In the genomic region with DNA sequence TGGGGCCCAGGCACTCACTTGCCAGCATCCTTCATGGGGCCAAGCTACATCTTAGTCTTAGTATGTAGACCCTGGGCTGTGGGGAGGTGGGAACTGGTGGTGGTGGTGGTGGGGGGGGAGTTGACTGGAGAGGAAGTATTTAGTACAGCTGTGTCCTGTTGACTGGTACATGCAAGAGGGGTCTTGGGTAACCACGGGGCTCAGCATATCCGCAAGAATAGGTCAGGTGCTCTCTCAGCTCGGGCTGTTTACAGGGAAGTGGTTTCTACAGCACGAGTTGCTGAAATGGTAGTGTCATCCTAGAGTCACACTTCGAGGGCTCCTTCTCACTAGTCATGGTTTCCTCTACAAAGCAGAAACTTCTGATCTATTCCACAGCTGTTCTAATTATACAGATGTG, we compare ENCODE assay signal across 15 mouse cellular contexts. TPM values are rescaled to one million over a fixed set of nuclear protein-coding genes. Genes with fewer than 3 reads are reported as not detected.
DNase-seq lines count a peak whose midpoint lies in the region; ATAC-seq and TF ChIP-seq lines count a peak whose summit lies in the region.
"Had no signal": no experiment of that assay in that cellular context is flagged by ENCODE, and none has a peak within 500 bp of the region (broad histone marks: within the 10 kb centered on the region; RNA-seq: fewer than 3 reads in every experiment).

No protein-coding gene starts in this region.

- no peaks in the 10 kb centered on the region for H3K27me3 ChIP-seq in lung, embryonic 14.5 days (ENCODE audit: insufficient read depth, low read length)
- no peaks in the 10 kb centered on the region for H3K27me3 ChIP-seq in lung, postnatal 0 days (replicated peaks; ENCODE audit: insufficient read depth, low read length)
- no peaks in the 10 kb centered on the region for H3K27me3 ChIP-seq in small intestine, adult 2 months (ENCODE audit: control insufficient read depth, insufficient read depth, low read length)
- no peaks in the 10 kb centered on the region for H3K27me3 ChIP-seq in kidney, embryonic 16.5 days (ENCODE audit: insufficient read depth, low read length)
- H3K27me3 ChIP-seq in forebrain, embryonic 15.5 days: no peaks in the 10 kb centered on the region
- H3K27me3 ChIP-seq: limb, embryonic 13.5 days had no signal

- H3K4me2 ChIP-seq in lung, embryonic 14.5 days: no peak overlapping the region
- H3K4me2 ChIP-seq in lung, postnatal 0 days (replicated peaks; ENCODE audit: low read depth, low read length): no peak overlapping the region
- H3K4me2 ChIP-seq in kidney, embryonic 16.5 days (replicated peaks; ENCODE audit: low read depth, low read length): no peak overlapping the region
- H3K4me2 ChIP-seq in forebrain, embryonic 15.5 days (replicated peaks): no peak overlapping the region
- H3K4me2 ChIP-seq: limb, embryonic 13.5 days had no signal

- 70% methylated on average over 5 of the region's 5 CpGs for WGBS in lung, embryonic 14.5 days
- 44% methylated on average over 5 of the region's 5 CpGs for WGBS in lung, adult 2 months
- WGBS in lung, postnatal 0 days: 58% methylated on average over 5 of the region's 5 CpGs
- 69% methylated on average over 5 of the region's 5 CpGs for WGBS in small intestine, adult 2 months
- 76% methylated on average over 5 of the region's 5 CpGs for WGBS in kidney, embryonic 16.5 days
- 92% methylated on average over 5 of the region's 5 CpGs for WGBS in forebrain, embryonic 15.5 days

- no peak for TF ChIP-seq POLR2A in lung, adult 2 months (IDR thresholded peaks at IDR 0.05; ENCODE audit: borderline replicate concordance, extremely low read depth, low read depth, low read length)
- no peak for TF ChIP-seq POLR2A in small intestine, adult 2 months (IDR thresholded peaks at IDR 0.05; ENCODE audit: low read depth, low read length)

- no peak for ATAC-seq in lung, embryonic 14.5 days (ENCODE audit: insufficient read depth)
- peak; percentile 58 for ATAC-seq in lung, postnatal 0 days
- ATAC-seq in kidney, embryonic 16.5 days (ENCODE audit: low FRiP score, low TSS enrichment): no peak
- ATAC-seq in forebrain, embryonic 15.5 days (replicated peaks): no peak

- DNase-seq in lung, embryonic 14.5 days: peak; percentile 3
- no peak for DNase-seq in lung, adult 2 months
- peak; percentile 40 for DNase-seq in lung, postnatal 0 days (ENCODE audit: low spot score)
- no peak for DNase-seq in embryo, embryonic 9.5 days (ENCODE audit: extremely low spot score)
- no peak for DNase-seq in urinary bladder, adult 18-20 months (ENCODE audit: low spot score in 2 of 2)
- DNase-seq: cerebellum, adult 9-11 months; gastrocnemius, postnatal 14 days; heart, postnatal 14 days had no signal

- H3K36me3 ChIP-seq in lung, embryonic 14.5 days (ENCODE audit: insufficient read depth): no peaks in the 10 kb centered on the region
- no peaks in the 10 kb centered on the region for H3K36me3 ChIP-seq in lung, postnatal 0 days (ENCODE audit: insufficient read depth, low read length)
- no peaks in the 10 kb centered on the region for H3K36me3 ChIP-seq in small intestine, adult 2 months (ENCODE audit: control insufficient read depth, insufficient read depth, low read length)
- no peaks in the 10 kb centered on the region for H3K36me3 ChIP-seq in kidney, embryonic 16.5 days (ENCODE audit: insufficient read depth, low read length)
- no peaks in the 10 kb centered on the region for H3K36me3 ChIP-seq in forebrain, embryonic 15.5 days
- H3K36me3 ChIP-seq: limb, embryonic 13.5 days had no signal

- H3K4me3 ChIP-seq in lung, embryonic 14.5 days (ENCODE audit: low read depth, low read length): no peak overlapping the region
- H3K4me3 ChIP-seq in lung, adult 2 months (replicated peaks; ENCODE audit: extremely low read depth, low read depth, low read length): no peak overlapping the region
- H3K4me3 ChIP-seq in lung, postnatal 0 days (ENCODE audit: low read depth, low read length): no peak overlapping the region
- no peak overlapping the region for H3K4me3 ChIP-seq in small intestine, adult 2 months (ENCODE audit: low read depth, low read length)
- no peak overlapping the region for H3K4me3 ChIP-seq in kidney, embryonic 16.5 days (ENCODE audit: low read length)
- no peak overlapping the region for H3K4me3 ChIP-seq in forebrain, embryonic 15.5 days
- H3K4me3 ChIP-seq: erythroblast, embryonic 14.5 days; limb, embryonic 13.5 days; myocyte had no signal

- TF ChIP-seq CTCF in lung, embryonic 14.5 days (IDR thresholded peaks at IDR 0.05; ENCODE audit: low read depth): no peak
- no peak for TF ChIP-seq CTCF in lung, adult 2 months (IDR thresholded peaks at IDR 0.05; ENCODE audit: insufficient read depth, low read length)
- TF ChIP-seq CTCF in lung, postnatal 0 days (IDR thresholded peaks at IDR 0.05): no peak
- TF ChIP-seq CTCF in small intestine, adult 2 months (IDR thresholded peaks at IDR 0.05; ENCODE audit: extremely low read depth, insufficient read length, insufficient replicate concordance, low read depth, low read length): no peak

- TF ChIP-seq EP300 in lung, postnatal 0 days (IDR thresholded peaks at IDR 0.05): no peak

- no peak overlapping the region for H3K27ac ChIP-seq in lung, embryonic 14.5 days (ENCODE audit: low read depth)
- H3K27ac ChIP-seq in lung, postnatal 0 days (ENCODE audit: low read length): no peak overlapping the region
- peak overlapping the region; percentile 77 for H3K27ac ChIP-seq in small intestine, adult 2 months (ENCODE audit: insufficient read depth, low read depth, low read length)
- H3K27ac ChIP-seq in kidney, embryonic 16.5 days (ENCODE audit: low read length): no peak overlapping the region
- no peak overlapping the region for H3K27ac ChIP-seq in forebrain, embryonic 15.5 days (replicated peaks)
- H3K27ac ChIP-seq: kidney, postnatal 0 days; limb, embryonic 13.5 days had no signal

- no peaks in the 10 kb centered on the region for H3K4me1 ChIP-seq in lung, embryonic 14.5 days (ENCODE audit: insufficient read depth)
- no peaks in the 10 kb centered on the region for H3K4me1 ChIP-seq in lung, adult 2 months (ENCODE audit: control insufficient read depth, insufficient read depth, low read length)
- no peaks in the 10 kb centered on the region for H3K4me1 ChIP-seq in lung, postnatal 0 days (ENCODE audit: insufficient read depth, low read depth, low read length)
- H3K4me1 ChIP-seq in small intestine, adult 2 months (ENCODE audit: control insufficient read depth, insufficient read depth, insufficient read length, low read length): peaks cover 11% of the 10 kb centered on the region; the same call in 1 of the 2 replicates
- peaks cover 5% of the 10 kb centered on the region; the same call in 1 of the 2 replicates for H3K4me1 ChIP-seq in kidney, embryonic 16.5 days (ENCODE audit: insufficient read depth, low read length)
- H3K4me1 ChIP-seq in forebrain, embryonic 15.5 days: no peaks in the 10 kb centered on the region
- H3K4me1 ChIP-seq: limb, embryonic 13.5 days had no signal

- no peak overlapping the region for H3K9ac ChIP-seq in lung, embryonic 14.5 days
- H3K9ac ChIP-seq in lung, postnatal 0 days (replicated peaks; ENCODE audit: low read depth): no peak overlapping the region
- H3K9ac ChIP-seq in kidney, embryonic 16.5 days (replicated peaks; ENCODE audit: low read length): no peak overlapping the region
- H3K9ac ChIP-seq in forebrain, embryonic 15.5 days (replicated peaks): no peak overlapping the region
- H3K9ac ChIP-seq: limb, embryonic 13.5 days had no signal

- no peaks in the 10 kb centered on the region for H3K9me3 ChIP-seq in lung, embryonic 14.5 days (ENCODE audit: low read depth, low read length)
- H3K9me3 ChIP-seq in lung, postnatal 0 days (ENCODE audit: low read length): no peaks in the 10 kb centered on the region
- H3K9me3 ChIP-seq in kidney, embryonic 16.5 days (ENCODE audit: low read length): no peaks in the 10 kb centered on the region
- H3K9me3 ChIP-seq in forebrain, embryonic 15.5 days: no peaks in the 10 kb centered on the region
- H3K9me3 ChIP-seq: limb, embryonic 13.5 days had no signal

RNA-seq across cellular contexts. Expression of a gene that starts 5.3 kb away (rescaled TPM):
- not detected in 2 replicates for polyA plus RNA-seq in lung, embryonic 14.5 days (2014; fragmentation: Nextera tagmentation; extraction: Ambion mirVana)
- not detected in 2 replicates for polyA plus RNA-seq in lung, adult 2 months (2012; rRNA removed)
- polyA plus RNA-seq in lung, postnatal 0 days (2015; fragmentation: Nextera tagmentation; extraction: Ambion mirVana): not detected in 2 replicates
- not detected in 2 replicates for polyA plus RNA-seq in small intestine, adult 2 months (2012; rRNA removed)
- not detected in 2 replicates for polyA plus RNA-seq in kidney, embryonic 16.5 days (2015; fragmentation: Nextera tagmentation; extraction: Ambion mirVana)
- not detected in 2 replicates for polyA plus RNA-seq in forebrain, embryonic 15.5 days (2015; fragmentation: Nextera tagmentation; extraction: Ambion mirVana)
- polyA plus RNA-seq: erythroblast, embryonic 14.5 days; kidney, postnatal 0 days; limb, embryonic 13.5 days; myocyte had no signal

RNA-seq across cellular contexts. Expression of a gene that starts 9.0 kb away (rescaled TPM):
- polyA plus RNA-seq in lung, embryonic 14.5 days (2014; fragmentation: Nextera tagmentation; extraction: Ambion mirVana): 0.33 and 0.51 TPM in 2 replicates
- polyA plus RNA-seq in lung, adult 2 months (2012; rRNA removed): 4.3 and 5.7 TPM in 2 replicates
- polyA plus RNA-seq in lung, postnatal 0 days (2015; fragmentation: Nextera tagmentation; extraction: Ambion mirVana): 3.6 and 11.2 TPM in 2 replicates
- polyA plus RNA-seq in small intestine, adult 2 months (2012; rRNA removed): 3.6 and 5.0 TPM in 2 replicates
- 0.48 and 0.50 TPM in 2 replicates for polyA plus RNA-seq in kidney, embryonic 16.5 days (2015; fragmentation: Nextera tagmentation; extraction: Ambion mirVana)
- 1.2 and 1.5 TPM in 2 replicates for polyA plus RNA-seq in forebrain, embryonic 15.5 days (2015; fragmentation: Nextera tagmentation; extraction: Ambion mirVana)
- polyA plus RNA-seq: myocyte had no signal

RNA-seq across cellular contexts. Expression of a gene that starts 22.2 kb away (rescaled TPM):
- 0.59 and 1.3 TPM in 2 replicates for polyA plus RNA-seq in lung, embryonic 14.5 days (2014; fragmentation: Nextera tagmentation; extraction: Ambion mirVana)
- polyA plus RNA-seq in lung, adult 2 months (2012; rRNA removed): 2.6 and 3.2 TPM in 2 replicates
- polyA plus RNA-seq in lung, postnatal 0 days (2015; fragmentation: Nextera tagmentation; extraction: Ambion mirVana): 1.7 and 15.8 TPM in 2 replicates
- polyA plus RNA-seq in small intestine, adult 2 months (2012; rRNA removed): 2.6 and 10.0 TPM in 2 replicates
- polyA plus RNA-seq in kidney, embryonic 16.5 days (2015; fragmentation: Nextera tagmentation; extraction: Ambion mirVana): 0.60 and 0.85 TPM in 2 replicates
- polyA plus RNA-seq in forebrain, embryonic 15.5 days (2015; fragmentation: Nextera tagmentation; extraction: Ambion mirVana): 0.40 and 0.46 TPM in 2 replicates
- polyA plus RNA-seq: erythroblast, embryonic 14.5 days; myocyte had no signal

RNA-seq across cellular contexts. Expression of a gene that starts 47.3 kb away (rescaled TPM):
- polyA plus RNA-seq in lung, embryonic 14.5 days (2014; fragmentation: Nextera tagmentation; extraction: Ambion mirVana): 4.8 and 7.2 TPM in 2 replicates
- 64.7 and 98.8 TPM in 2 replicates for polyA plus RNA-seq in lung, adult 2 months (2012; rRNA removed)
- polyA plus RNA-seq in lung, postnatal 0 days (2015; fragmentation: Nextera tagmentation; extraction: Ambion mirVana): 413 and 421 TPM in 2 replicates
- 11.0 and 32.1 TPM in 2 replicates for polyA plus RNA-seq in small intestine, adult 2 months (2012; rRNA removed)
- 5.3 and 5.4 TPM in 2 replicates for polyA plus RNA-seq in kidney, embryonic 16.5 days (2015; fragmentation: Nextera tagmentation; extraction: Ambion mirVana)
- 1.5 and 2.4 TPM in 2 replicates for polyA plus RNA-seq in forebrain, embryonic 15.5 days (2015; fragmentation: Nextera tagmentation; extraction: Ambion mirVana)
- polyA plus RNA-seq: erythroblast, embryonic 14.5 days had no signal

Comparison
In these comparisons a context has a peak if more than half of its experiments do, and no peak if none do; other contexts are left out.
1. DNase-seq: peak in lung, embryonic 14.5 days (single experiment) and lung, postnatal 0 days (single experiment); none in lung, adult 2 months (single experiment), embryo, embryonic 9.5 days (single experiment) and urinary bladder, adult 18-20 months (0 of 2).